Mouse (Mus musculus): Measurements from ENCODE around the gene Gpr137. TPM values are rescaled to one million over a fixed set of nuclear protein-coding genes. Genes with fewer than 3 reads are reported as not detected.
A peak's percentile ranks its signal among the peaks of the same experiment; 100 is the strongest.
"Not testable (repeated sequence)": the region's sequence is repeated elsewhere in the genome, so short reads cannot be mapped to it uniquely, and the experiment has no call there.

Gpr137 gene
- 29.5 and 33.9 TPM in 2 replicates for polyA plus RNA-seq (2016; fragmentation: Nextera tagmentation; extraction: Ambion mirVana)

- H3K9me3 ChIP-seq (replicated peaks), result no peaks in the 10 kb centered on the region
- H3K4me3 ChIP-seq, result peak within 1 kb of the TSS; percentile 87
- H3K4me1 ChIP-seq, result peaks cover 44% of the 10 kb centered on the region
- H3K27me3 ChIP-seq (ENCODE audit: low read depth, poor library complexity, severe bottlenecking), result peaks cover 25% of the 10 kb centered on the region
- DNase-seq (ENCODE audit: low spot score), result peak; percentile 93
- H3K27ac ChIP-seq (replicated peaks), result peak within 1 kb of the TSS; percentile 95
- WGBS, result under 1% methylated on average over 27 of the region's 27 CpGs
- H3K36me3 ChIP-seq, result peaks cover 17% of the 10 kb centered on the region
Measured at GRCm38 (mm10) chr19:6942249-6942691, at the start of gene Gpr137. TSS of gene Gpr137 (minus strand) at chr19:6942480.

DNA sequence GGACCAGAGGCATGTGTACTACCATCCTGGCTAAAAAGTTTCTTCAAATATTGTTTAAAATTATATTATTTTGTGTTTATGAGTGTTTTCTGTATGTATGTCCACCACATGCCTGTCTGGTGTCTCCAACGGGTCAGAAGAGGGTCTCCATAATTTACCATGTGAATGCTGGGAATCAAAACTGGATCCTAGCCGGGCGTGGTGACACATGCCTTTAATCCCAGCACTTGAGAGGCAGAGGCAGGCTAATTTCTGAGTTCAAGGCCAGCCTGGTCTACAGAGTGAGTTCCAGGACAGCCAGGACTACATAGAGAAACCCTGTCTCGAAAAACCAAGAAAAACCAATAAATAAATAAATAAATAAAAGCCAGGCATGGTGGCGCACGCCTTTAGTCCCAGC is 48.9 kb upstream of the Gpr137 start:
- not testable (repeated sequence) for H3K4me3 ChIP-seq; H3K27ac ChIP-seq (replicated peaks); H3K36me3 ChIP-seq; DNase-seq (ENCODE audit: low spot score); H3K9me3 ChIP-seq (replicated peaks); H3K27me3 ChIP-seq (ENCODE audit: low read depth, poor library complexity, severe bottlenecking)
- WGBS, result 93% methylated on average over 6 of the region's 6 CpGs
- H3K4me1 ChIP-seq, result peaks cover 65% of the 10 kb centered on the region

DNA sequence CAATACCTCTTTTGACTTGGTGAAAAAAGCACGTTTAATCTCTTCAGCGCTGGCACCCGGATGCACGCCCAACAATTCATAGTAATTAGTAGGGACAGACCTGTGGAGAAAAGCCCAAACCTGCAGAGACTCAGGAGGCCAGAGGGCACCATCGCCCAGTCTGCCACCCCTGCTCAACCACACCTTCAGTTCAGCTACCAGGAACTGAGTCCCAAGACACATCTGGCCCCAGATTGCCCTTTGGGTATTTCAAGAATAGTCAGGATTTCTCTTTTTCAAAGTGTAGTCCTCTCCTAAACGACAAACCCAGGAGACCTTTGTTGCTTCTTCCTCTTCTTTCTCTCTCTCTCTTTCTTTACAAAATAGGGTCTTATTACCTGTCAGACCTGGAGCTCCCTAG is 48.4 kb upstream of the Gpr137 start:
- H3K4me1 ChIP-seq, result peaks cover 66% of the 10 kb centered on the region
- 91% methylated on average over 6 of the region's 6 CpGs for WGBS

DNA sequence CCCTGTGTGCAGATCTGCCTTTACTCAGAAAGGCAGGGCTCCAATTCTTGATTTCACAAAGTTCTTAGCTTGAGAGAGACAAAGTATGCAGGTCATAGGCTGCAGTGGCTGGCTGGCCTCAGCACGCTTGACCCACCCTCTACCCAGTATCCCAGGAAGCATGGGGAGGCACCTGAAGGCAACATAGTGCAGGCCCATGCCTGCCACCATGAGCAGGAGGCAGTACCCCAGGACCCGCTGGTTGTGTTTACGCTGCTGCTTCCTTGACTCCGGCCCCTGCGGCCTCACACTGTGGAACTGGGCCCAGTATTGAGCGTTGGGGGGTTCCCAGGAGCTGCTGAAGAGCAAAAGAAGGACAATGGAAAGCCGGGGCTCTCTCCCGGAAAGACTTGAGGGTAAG is 47.0 kb upstream of the Gpr137 start:
- Histone ChIP-seq H3K36me3 (peaks cover 19% of the 10 kb centered on the region), H3K27ac (replicated peaks) (no peak overlapping the region), H3K4me3 (no peak overlapping the region), H3K9me3 (replicated peaks) (no peaks in the 10 kb centered on the region), H3K27me3 (ENCODE audit: low read depth, poor library complexity, severe bottlenecking) (no peaks in the 10 kb centered on the region), H3K4me1 (peaks cover 56% of the 10 kb centered on the region)
- DNase-seq (ENCODE audit: low spot score), result no peak
- 87% methylated on average over 8 of the region's 8 CpGs for WGBS

More for the DNA sequence above, 48.4 kb upstream of the Gpr137 start:
- no peak overlapping the region for H3K4me3 ChIP-seq
- H3K27ac ChIP-seq (replicated peaks), result no peak overlapping the region
- no peaks in the 10 kb centered on the region for H3K9me3 ChIP-seq (replicated peaks)
- peaks cover 6% of the 10 kb centered on the region for H3K36me3 ChIP-seq
- DNase-seq (ENCODE audit: low spot score), result no peak
- H3K27me3 ChIP-seq (ENCODE audit: low read depth, poor library complexity, severe bottlenecking), result no peaks in the 10 kb centered on the region

GRCm38 (mm10) chr19:6987904-6988285 is 45.6 kb upstream of the Gpr137 start:
- H3K4me1 ChIP-seq, result peaks cover 47% of the 10 kb centered on the region
- H3K36me3 ChIP-seq, result peaks cover 31% of the 10 kb centered on the region
- peak overlapping the region; percentile 97 for H3K27ac ChIP-seq (replicated peaks)
- no peak for DNase-seq (ENCODE audit: low spot score)
- H3K27me3 ChIP-seq (ENCODE audit: low read depth, poor library complexity, severe bottlenecking), result no peaks in the 10 kb centered on the region
- peak overlapping the region; percentile 94 for H3K4me3 ChIP-seq
- WGBS, result 5% methylated on average over 8 of the region's 8 CpGs
- H3K9me3 ChIP-seq (replicated peaks), result no peaks in the 10 kb centered on the region

DNA sequence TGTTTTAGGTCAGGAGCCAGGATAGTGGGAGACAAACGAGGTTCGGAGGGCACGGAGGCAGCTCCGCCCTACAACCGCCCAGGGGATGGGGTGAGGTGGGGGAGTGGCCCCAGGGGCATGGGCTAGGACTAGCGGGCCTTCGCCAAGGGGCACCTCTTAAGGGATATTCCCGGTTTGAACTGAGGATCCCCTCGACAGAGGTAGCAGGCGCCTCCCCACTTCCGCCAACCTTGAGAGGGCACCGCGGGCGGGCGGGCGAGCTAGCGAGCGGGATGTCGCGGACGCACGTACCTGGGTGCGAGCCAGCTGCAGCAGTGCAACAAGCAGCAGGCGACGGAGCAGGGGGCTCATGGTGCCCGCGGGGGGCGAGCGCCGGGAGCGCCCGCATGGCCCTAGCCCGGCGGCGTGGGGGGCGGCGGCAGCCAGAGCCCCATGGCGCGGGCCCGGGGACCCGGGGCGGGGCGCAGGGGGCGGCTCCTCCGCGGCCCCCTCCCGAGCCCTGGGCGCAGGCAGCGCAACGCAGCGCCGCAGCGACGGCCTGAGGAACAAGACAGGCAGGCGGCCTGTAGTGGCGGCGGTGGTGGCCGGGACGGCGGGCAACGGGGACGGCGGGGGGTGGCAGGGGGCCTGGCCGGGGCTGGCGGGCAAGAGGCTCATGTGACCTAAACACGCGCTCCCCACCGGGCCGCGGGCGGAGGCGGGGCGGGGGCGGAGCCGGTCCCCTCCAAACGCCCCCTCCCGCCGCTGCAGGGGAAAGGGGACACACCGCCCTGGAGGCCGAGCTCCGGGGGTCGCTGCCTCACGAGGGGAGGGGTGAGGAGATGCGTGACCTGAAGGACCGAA is 45.0 kb upstream of the Gpr137 start, which contains the start of gene Vegfb:
Gene Vegfb, minus strand, starts transcription at position 591 of the 843 bp plus-strand sequence.
- peak; percentile 75 for DNase-seq (ENCODE audit: low spot score)
- no peaks in the 10 kb centered on the region for H3K27me3 ChIP-seq (ENCODE audit: low read depth, poor library complexity, severe bottlenecking)
- peaks cover 43% of the 10 kb centered on the region for H3K4me1 ChIP-seq
- no peaks in the 10 kb centered on the region for H3K9me3 ChIP-seq (replicated peaks)
- H3K27ac ChIP-seq (replicated peaks), result peak within 1 kb of the TSS; percentile 97
- under 1% methylated on average over 82 of the region's 85 CpGs for WGBS
- peaks cover 37% of the 10 kb centered on the region for H3K36me3 ChIP-seq
- peak within 1 kb of the TSS; percentile 94 for H3K4me3 ChIP-seq

GRCm38 (mm10) chr19:6985951-6986708 is 43.9 kb upstream of the Gpr137 start:
- no peak for DNase-seq (ENCODE audit: low spot score)
- no peaks in the 10 kb centered on the region for H3K9me3 ChIP-seq (replicated peaks)
- WGBS, result 79% methylated on average over 10 of the region's 10 CpGs
- peak overlapping the region; percentile 94 for H3K4me3 ChIP-seq
- H3K4me1 ChIP-seq, result peaks cover 39% of the 10 kb centered on the region
- H3K36me3 ChIP-seq, result peaks cover 44% of the 10 kb centered on the region
- H3K27me3 ChIP-seq (ENCODE audit: low read depth, poor library complexity, severe bottlenecking), result no peaks in the 10 kb centered on the region
- 0 out of 2 replicates have a peak overlapping the region, but pooled peaks have one; percentile 46 for H3K27ac ChIP-seq (replicated peaks)

GRCm38 (mm10) chr19:6985300-6985699 is 43.0 kb upstream of the Gpr137 start:
- Histone ChIP-seq H3K27ac (replicated peaks) (0 out of 2 replicates have a peak overlapping the region, but pooled peaks have one; percentile 23), H3K4me1 (peaks cover 42% of the 10 kb centered on the region), H3K27me3 (ENCODE audit: low read depth, poor library complexity, severe bottlenecking) (no peaks in the 10 kb centered on the region), H3K36me3 (peaks cover 44% of the 10 kb centered on the region), H3K4me3 (peak overlapping the region; percentile 20; the same call in 1 of the 2 replicates), H3K9me3 (replicated peaks) (no peaks in the 10 kb centered on the region)
- 90% methylated on average over 19 of the region's 19 CpGs for WGBS
- DNase-seq (ENCODE audit: low spot score), result no peak

GRCm38 (mm10) chr19:6983621-6984020 is 41.3 kb upstream of the Gpr137 start:
- no peaks in the 10 kb centered on the region for H3K9me3 ChIP-seq (replicated peaks)
- H3K36me3 ChIP-seq, result peaks cover 42% of the 10 kb centered on the region
- no peak overlapping the region for H3K27ac ChIP-seq (replicated peaks)
- WGBS, result 67% methylated on average over 5 of the region's 5 CpGs
- DNase-seq (ENCODE audit: low spot score), result no peak
- H3K27me3 ChIP-seq (ENCODE audit: low read depth, poor library complexity, severe bottlenecking), result no peaks in the 10 kb centered on the region
- no peak overlapping the region for H3K4me3 ChIP-seq
- H3K4me1 ChIP-seq, result peaks cover 57% of the 10 kb centered on the region

- Histone ChIP-seq H3K4me1 (peaks cover 58% of the 10 kb centered on the region), H3K4me3 (peak overlapping the region; percentile 66), H3K36me3 (peaks cover 64% of the 10 kb centered on the region), H3K27ac (replicated peaks) (no peak overlapping the region), H3K27me3 (ENCODE audit: low read depth, poor library complexity, severe bottlenecking) (no peaks in the 10 kb centered on the region), H3K9me3 (replicated peaks) (no peaks in the 10 kb centered on the region)
- no peak for DNase-seq (ENCODE audit: low spot score)
- WGBS, result 92% methylated on average over 4 of the region's 4 CpGs
Measured at GRCm38 (mm10) chr19:6981465-6981864, 39.2 kb upstream of the Gpr137 start.

DNA sequence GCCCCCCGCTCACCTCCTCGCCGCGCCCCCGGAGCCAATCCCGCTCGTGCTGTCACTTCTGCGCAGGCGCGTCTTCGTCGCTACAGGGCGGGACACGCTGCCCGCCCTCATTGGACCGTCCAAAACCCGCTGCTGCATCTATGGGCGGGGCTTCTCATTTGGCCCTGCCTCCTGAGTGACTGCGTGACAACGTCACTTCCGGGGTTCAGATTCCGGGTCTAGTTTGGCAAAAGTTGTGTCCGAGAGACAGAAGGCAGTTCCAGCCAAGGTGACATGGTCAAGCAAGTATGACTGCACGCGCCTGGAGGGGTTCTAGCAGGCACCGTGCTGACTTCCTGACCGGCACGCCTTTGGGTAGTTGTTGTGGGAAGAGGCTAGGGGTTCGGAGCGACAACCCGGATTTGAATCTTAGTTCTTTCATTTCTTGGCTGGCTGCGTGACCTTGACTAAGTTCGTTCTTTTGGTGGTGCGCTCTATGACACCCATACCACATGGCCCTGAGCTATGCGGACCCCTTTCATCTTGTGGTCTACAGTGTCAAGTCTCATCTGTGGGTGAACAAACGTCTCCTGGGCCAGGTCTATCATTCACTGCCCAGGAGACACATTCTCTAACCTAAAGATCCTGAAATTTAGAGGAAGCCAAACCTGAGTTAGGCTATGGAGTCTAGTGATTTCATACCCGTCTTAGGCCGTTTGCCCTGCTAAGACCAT is 38.3 kb upstream of the Gpr137 start, which contains the start of gene Fkbp2:
Gene Fkbp2, minus strand, starts transcription at position 121 of the 713 bp plus-strand sequence.
- 2% methylated on average over 38 of the region's 38 CpGs for WGBS
- peak within 1 kb of the TSS; percentile 66 for H3K4me3 ChIP-seq
- peaks cover 59% of the 10 kb centered on the region for H3K4me1 ChIP-seq
- peak; percentile 99 for DNase-seq (ENCODE audit: low spot score)
- peak within 1 kb of the TSS; percentile 97 for H3K27ac ChIP-seq (replicated peaks)
- H3K9me3 ChIP-seq (replicated peaks), result no peaks in the 10 kb centered on the region
- no peaks in the 10 kb centered on the region for H3K27me3 ChIP-seq (ENCODE audit: low read depth, poor library complexity, severe bottlenecking)
- peaks cover 63% of the 10 kb centered on the region for H3K36me3 ChIP-seq

Data from midbrain, embryonic 10.5 days (tissue).